Mouse (Mus musculus) erythroid progenitor cell, adult 5-6 weeks (primary cell): ENCODE measurements at regions not wholly inside any gene's neighbourhood (a gene's known extent, or its start where the extent isn't known, plus 50 kb on each side); places are given as distances from the start of the nearest gene placed in this dataset.

Experiments used
- ATAC-seq: replicated peaks from 2 replicates; pipeline ENCODE4 v1.8.0; 2016; ENCODE audit warnings: moderate number of reproducible peaks, mild to moderate bottlenecking, moderate TSS enrichment, inconsistent platforms; ENCODE audit not compliant: poor library complexity, low FRiP score, severe bottlenecking

GRCm38 (mm10) chr14:36819826-36820225 lies 148.8 kb downstream of the Ccser2 start:
- ATAC-seq: no peak

- no peak for ATAC-seq
Observed at GRCm38 (mm10) chr14:36802418-36802817, 166.2 kb downstream of the Ccser2 start.

GRCm38 (mm10) chr14:36799820-36800219 lies 168.8 kb downstream of the Ccser2 start:
- no peak for ATAC-seq

GRCm38 (mm10) chr14:36781882-36782281 lies 186.7 kb downstream of the Ccser2 start:
- ATAC-seq: no peak

- ATAC-seq: no peak
Observed at GRCm38 (mm10) chr14:36778956-36779355, 189.6 kb downstream of the Ccser2 start.

- ATAC-seq: no peak
Observed at GRCm38 (mm10) chr14:36774349-36774748, 194.2 kb downstream of the Ccser2 start.

- no peak for ATAC-seq
Observed at GRCm38 (mm10) chr14:36764377-36764776, 204.2 kb downstream of the Ccser2 start.

- ATAC-seq: no peak
Observed at GRCm38 (mm10) chr14:36756056-36756455, 212.5 kb downstream of the Ccser2 start.

GRCm38 (mm10) chr14:36748130-36748883 lies 220.3 kb downstream of the Ccser2 start:
- no peak for ATAC-seq

- ATAC-seq: no peak
Observed at GRCm38 (mm10) chr14:36731095-36731494, 237.5 kb downstream of the Ccser2 start.

GRCm38 (mm10) chr14:36726092-36726491 lies 242.5 kb downstream of the Ccser2 start:
- ATAC-seq: no peak

- no peak for ATAC-seq
Observed at GRCm38 (mm10) chr14:36715684-36716083, 252.9 kb downstream of the Ccser2 start.

GRCm38 (mm10) chr14:36696993-36697392 lies 271.6 kb downstream of the Ccser2 start:
- no peak for ATAC-seq

GRCm38 (mm10) chr14:36691958-36692357 lies 276.6 kb downstream of the Ccser2 start:
- ATAC-seq: 0 out of 2 replicates have a peak, but pooled peaks have one; percentile 46

GRCm38 (mm10) chr14:36691018-36691417 lies 277.6 kb downstream of the Ccser2 start:
- peak; percentile 68 for ATAC-seq

GRCm38 (mm10) chr14:36658678-36659263 lies 309.8 kb downstream of the Ccser2 start:
- 0 out of 2 replicates have a peak, but pooled peaks have one; percentile 39 for ATAC-seq

GRCm38 (mm10) chr14:36658193-36658592 lies 310.4 kb downstream of the Ccser2 start:
- ATAC-seq: peak; percentile 80

GRCm38 (mm10) chr14:36652982-36653557 lies 315.5 kb downstream of the Ccser2 start:
- ATAC-seq: no peak

- no peak for ATAC-seq
Observed at GRCm38 (mm10) chr14:36651053-36651735, 317.4 kb downstream of the Ccser2 start.

GRCm38 (mm10) chr14:36646649-36647048 lies 321.9 kb downstream of the Ccser2 start:
- no peak for ATAC-seq
